Comparison of ENCODE assay signal across 9 mouse cellular contexts in genomic region chr4:43114946-43115345, GRCm38 (mm10). TPM values are rescaled to one million over a fixed set of nuclear protein-coding genes. Genes with fewer than 3 reads are reported as not detected.
DNase-seq lines count a peak whose midpoint lies in the region; ATAC-seq and TF ChIP-seq lines count a peak whose summit lies in the region.
"Had no signal": no experiment of that assay in that cellular context is flagged by ENCODE, and none has a peak within 500 bp of the region (broad histone marks: within the 10 kb centered on the region; RNA-seq: fewer than 3 reads in every experiment).

No protein-coding gene starts in this region.

- intact Hi-C loops in heart, postnatal 36 days (cut with DNase I): loop anchor here (1.0 kb wide), 1 partner anchor 68 kb away; no protein-coding TSS in a partner anchor
- intact Hi-C loops in left cerebral cortex, postnatal 10 days (cut with DNase I): loop anchor here (5.0 kb wide), 2 partner anchors 58 to 68 kb away; partner anchors contain the start of genes Fam214b and Unc13b

- no peaks in the 10 kb centered on the region for H3K9me3 ChIP-seq in kidney, embryonic 15.5 days (replicated peaks)
- H3K9me3 ChIP-seq: embryonic facial prominence, embryonic 12.5 days had no signal

- DNase-seq in kidney, adult 2 months: peak; percentile 65
- peak; percentile 36 for DNase-seq in R1 (ENCODE audit: low read depth, low spot score)
- DNase-seq in cerebellum, postnatal 25 days: peak; percentile 40 to 70
- peak; percentile 40 for DNase-seq in heart, postnatal 36 days
- peak; percentile 45 to 63 for DNase-seq in left cerebral cortex, postnatal 10 days (ENCODE audit: extremely low spot score in 1 of 2, low spot score in 2 of 2)
- DNase-seq in ovary, postnatal 14 days (ENCODE audit: low spot score): peak; percentile 35

- 14% methylated on average over 2 of the region's 2 CpGs for WGBS in kidney, adult 2 months
- 10% methylated on average over 2 of the region's 2 CpGs for WGBS in kidney, embryonic 15.5 days

- no peak overlapping the region for H3K27ac ChIP-seq in kidney, adult 2 months (ENCODE audit: insufficient read depth, low read depth, low read length)
- no peak overlapping the region for H3K27ac ChIP-seq in kidney, embryonic 15.5 days
- H3K27ac ChIP-seq: embryonic facial prominence, embryonic 12.5 days had no signal

- no peak overlapping the region for H3K4me3 ChIP-seq in kidney, adult 2 months (ENCODE audit: insufficient read depth, low read depth, low read length)
- H3K4me3 ChIP-seq in kidney, embryonic 15.5 days (replicated peaks): no peak overlapping the region
- H3K4me3 ChIP-seq: embryonic facial prominence, embryonic 12.5 days had no signal

- no peaks in the 10 kb centered on the region for H3K36me3 ChIP-seq in kidney, adult 2 months (ENCODE audit: control insufficient read depth, insufficient read depth, low read length)
- no peaks in the 10 kb centered on the region for H3K36me3 ChIP-seq in kidney, embryonic 15.5 days
- H3K36me3 ChIP-seq: embryonic facial prominence, embryonic 12.5 days had no signal

- no peak for TF ChIP-seq POLR2A in kidney, adult 2 months (IDR thresholded peaks at IDR 0.05; ENCODE audit: low read depth, low read length)

- no peaks in the 10 kb centered on the region for H3K27me3 ChIP-seq in kidney, adult 2 months (replicated peaks; ENCODE audit: control insufficient read depth, insufficient read depth, low read length)
- H3K27me3 ChIP-seq in kidney, embryonic 15.5 days: no peaks in the 10 kb centered on the region
- H3K27me3 ChIP-seq: embryonic facial prominence, embryonic 12.5 days had no signal

- ATAC-seq in kidney, embryonic 15.5 days (replicated peaks; ENCODE audit: low FRiP score): no peak
- no peak for ATAC-seq in granulocyte monocyte progenitor cell, adult 5-6 weeks (replicated peaks; ENCODE audit: poor library complexity, severe bottlenecking)

- H3K9ac ChIP-seq in kidney, embryonic 15.5 days: no peak overlapping the region
- H3K9ac ChIP-seq: embryonic facial prominence, embryonic 12.5 days had no signal

- no peaks in the 10 kb centered on the region for H3K4me1 ChIP-seq in kidney, adult 2 months (ENCODE audit: control insufficient read depth, insufficient read depth, low read length)
- no peaks in the 10 kb centered on the region for H3K4me1 ChIP-seq in kidney, embryonic 15.5 days
- H3K4me1 ChIP-seq: embryonic facial prominence, embryonic 12.5 days had no signal

- no peak overlapping the region for H3K4me2 ChIP-seq in kidney, embryonic 15.5 days
- H3K4me2 ChIP-seq: embryonic facial prominence, embryonic 12.5 days had no signal

- TF ChIP-seq CTCF in kidney, adult 2 months (conservative IDR thresholded peaks at IDR 0.05; ENCODE audit: insufficient read depth, insufficient read length, low read depth, low read length): 0 out of 2 replicates have a peak, but pooled peaks have one; percentile 19

RNA-seq across cellular contexts. Expression of gene Unc13b, which starts 56.2 kb away (rescaled TPM):
- 5.0 and 5.5 TPM in 2 replicates for polyA plus RNA-seq in kidney, adult 2 months (2012; rRNA removed)
- polyA plus RNA-seq in kidney, embryonic 15.5 days (2015; fragmentation: Nextera tagmentation; extraction: Ambion mirVana): 7.2 and 8.3 TPM in 2 replicates
- total RNA-seq in heart, postnatal 36 days (2021): 10 to 100 TPM; 12.9 to 13.5 TPM
- 10 to 100 TPM; 61.0 to 65.4 TPM for total RNA-seq in left cerebral cortex, postnatal 10 days (2021)
- total RNA-seq in granulocyte monocyte progenitor cell, adult 5-6 weeks (2014; fragmentation: Nextera tagmentation): 0.13 TPM in 1 of 2 replicates, not detected in the other
- total RNA-seq in granulocyte monocyte progenitor cell, adult 5-6 weeks (2017): 0.52 and 0.57 TPM in 2 replicates

Comparison
In these comparisons a context has a peak if more than half of its experiments do, and no peak if none do; other contexts are left out.
1. RNA of gene Unc13b, which starts 56.2 kb away (total RNA-seq): 61.0 to 65.4 TPM in left cerebral cortex, postnatal 10 days and 12.9 to 13.5 TPM in heart, postnatal 36 days; 0.13 to 0.57 TPM in granulocyte monocyte progenitor cell, adult 5-6 weeks; every median in the first group is over 4 times any median in the second.
2. Peak in every context shown above with its lines, with median percentiles within 50 percentile points of each other: DNase-seq.